Mouse (Mus musculus): ENCODE data around the gene Pik3r1.

Gene Pik3r1

GRCm38 (mm10) chr13:101678984-101679383, 89.0 kb downstream of the Pik3r1 start:
- DNase-seq (ENCODE audit: low spot score) = no peak

DNA sequence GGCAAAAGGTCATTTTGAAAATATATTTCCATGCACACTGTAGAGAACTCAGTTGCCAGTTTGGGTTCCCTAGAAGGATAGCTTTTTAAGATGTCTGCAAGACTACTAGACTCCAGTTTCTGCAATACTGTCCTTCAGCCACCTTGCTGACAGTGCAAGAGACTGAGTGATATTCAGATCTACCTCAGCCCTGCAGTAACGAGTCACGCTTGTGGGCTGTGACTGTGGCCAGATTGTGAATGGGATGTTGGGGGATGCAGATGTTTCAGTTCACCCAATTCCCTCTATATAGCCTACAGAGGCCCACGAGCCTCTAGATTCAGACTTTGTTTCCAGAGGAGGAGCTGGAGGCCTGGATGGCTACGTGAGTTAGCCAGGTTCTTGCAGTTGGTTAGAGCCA, 90.0 kb downstream of the Pik3r1 start:
- no peak for DNase-seq (ENCODE audit: low spot score)

- DNase-seq (ENCODE audit: low spot score) = no peak
These were observed 94.1 kb downstream of the Pik3r1 start for GRCm38 (mm10) chr13:101673876-101674275.

DNA sequence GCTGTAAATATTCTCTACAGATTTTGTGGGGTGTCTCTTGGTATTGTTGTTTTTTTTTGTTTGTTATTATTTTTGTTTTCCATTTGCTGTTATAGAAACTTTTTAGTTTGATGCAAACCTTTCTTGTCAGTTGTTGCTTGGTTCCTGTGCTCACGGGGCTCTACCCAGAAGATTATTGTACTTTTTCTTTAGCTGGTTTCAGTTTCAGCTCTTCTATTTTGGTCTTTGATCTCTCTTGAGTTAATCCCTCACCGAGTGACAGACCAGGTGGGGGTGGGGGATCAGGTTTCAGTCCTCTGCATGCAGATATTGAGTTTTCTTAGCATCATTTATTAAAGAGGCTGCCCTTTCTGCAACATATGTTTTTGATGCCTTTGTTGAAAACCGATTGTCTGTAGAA, 99.2 kb downstream of the Pik3r1 start:
- no peak for DNase-seq (ENCODE audit: low spot score)

- no peak for DNase-seq (ENCODE audit: low spot score)
These were observed 104.0 kb downstream of the Pik3r1 start for GRCm38 (mm10) chr13:101664010-101664409.

DNA sequence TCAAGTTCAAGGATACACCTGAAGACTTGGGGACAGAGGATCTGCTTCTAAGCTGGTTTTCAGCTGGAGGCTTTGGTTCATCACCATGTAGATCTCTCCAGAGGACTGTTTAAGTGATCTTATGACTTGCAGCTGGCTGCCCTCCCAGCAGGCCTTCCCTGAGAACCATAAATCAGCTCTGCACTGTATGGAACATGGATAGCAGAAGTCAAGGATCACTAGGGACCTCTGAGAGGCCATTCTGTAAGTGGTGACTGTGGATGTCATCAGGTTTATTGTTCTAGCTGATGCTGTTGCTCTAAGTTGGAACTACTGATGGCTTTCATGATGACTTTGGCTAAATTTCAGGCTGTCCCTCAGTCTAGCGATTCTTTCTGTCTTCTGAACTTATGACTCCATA, 105.1 kb downstream of the Pik3r1 start:
- DNase-seq (ENCODE audit: low spot score) = no peak

DNA sequence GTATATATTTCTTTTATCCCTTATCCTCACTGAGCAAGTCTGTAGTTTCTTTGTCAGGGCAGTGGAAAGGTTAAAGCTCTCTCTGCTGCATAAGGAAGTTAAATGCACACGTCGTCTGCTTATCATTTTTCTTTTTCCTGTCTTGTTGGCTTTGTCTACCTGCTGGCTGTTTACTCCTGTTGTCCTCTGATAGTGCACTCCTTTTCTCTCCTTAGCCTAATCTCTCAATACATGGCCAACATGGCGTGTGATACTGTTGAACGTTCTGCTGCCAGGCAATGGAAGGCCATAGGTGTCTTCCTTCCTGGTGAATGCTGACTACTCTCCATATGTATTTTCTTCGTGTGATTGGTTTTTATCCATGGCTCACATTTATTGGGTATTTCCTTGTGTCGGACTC, 106.5 kb downstream of the Pik3r1 start:
- DNase-seq (ENCODE audit: low spot score) = no peak

DNA sequence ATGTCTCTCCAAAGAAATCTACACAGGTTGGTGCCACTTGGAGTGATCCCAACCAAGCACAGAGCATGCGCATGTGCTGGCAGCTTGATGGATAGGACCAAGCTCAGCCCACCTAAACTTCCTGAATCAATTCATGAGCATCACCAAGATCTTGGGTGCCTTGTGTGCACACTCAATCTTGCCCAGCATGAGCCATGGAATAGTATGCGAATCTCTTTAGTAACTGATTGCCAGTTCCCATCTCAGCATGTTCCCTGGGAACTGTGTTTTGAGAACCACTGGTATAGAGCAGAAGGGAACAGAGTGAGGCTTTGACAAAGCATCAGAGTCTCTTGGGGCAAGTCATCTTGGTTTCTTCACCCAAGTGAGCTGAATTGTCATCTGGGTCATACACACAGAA, 107.8 kb downstream of the Pik3r1 start:
- no peak for DNase-seq (ENCODE audit: low spot score)

- no peak for DNase-seq (ENCODE audit: low spot score)
These were observed 115.9 kb downstream of the Pik3r1 start for GRCm38 (mm10) chr13:101652131-101652530.

DNA sequence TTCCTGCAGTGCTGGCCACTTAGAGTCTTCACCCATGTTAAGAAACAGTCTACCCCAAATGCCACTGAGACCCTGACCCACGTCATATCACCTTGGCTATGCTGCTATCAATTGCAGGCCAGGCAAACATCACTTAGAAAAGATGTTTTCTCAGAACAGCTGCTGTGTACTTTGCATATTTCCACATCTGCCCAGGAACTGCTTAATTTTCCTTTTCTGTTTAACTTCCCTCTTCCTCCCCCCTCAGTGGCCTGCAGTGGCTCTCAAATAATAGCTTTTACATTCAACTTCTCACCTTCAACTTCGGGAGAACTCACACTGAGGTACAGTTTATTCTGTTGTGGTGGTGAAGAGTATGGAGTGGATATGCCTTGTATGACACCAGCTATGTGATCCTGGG, 126.4 kb downstream of the Pik3r1 start:
- DNase-seq (ENCODE audit: low spot score) = no peak

GRCm38 (mm10) chr13:101635837-101636236, 132.2 kb downstream of the Pik3r1 start:
- DNase-seq (ENCODE audit: low spot score) = no peak

DNA sequence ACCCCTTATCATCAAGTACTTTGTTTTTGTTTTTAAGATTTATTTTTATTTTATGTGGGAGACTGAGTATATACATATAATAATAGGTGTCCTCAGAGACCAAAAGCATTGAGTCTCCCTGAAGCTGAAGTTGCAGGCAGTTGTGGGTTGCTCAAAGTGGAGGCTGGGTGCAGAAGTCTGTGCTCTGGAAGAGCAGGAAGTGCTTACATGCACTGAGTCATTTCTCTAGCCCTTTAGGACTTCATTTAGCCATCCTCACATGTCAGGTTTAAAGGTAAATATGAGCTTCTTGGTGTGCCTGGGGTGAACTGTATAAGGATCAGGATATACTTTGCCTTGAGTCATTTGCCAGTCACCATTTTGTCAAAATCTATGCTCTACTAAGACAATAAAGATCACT, 133.6 kb downstream of the Pik3r1 start:
- DNase-seq (ENCODE audit: low spot score) = no peak

DNA sequence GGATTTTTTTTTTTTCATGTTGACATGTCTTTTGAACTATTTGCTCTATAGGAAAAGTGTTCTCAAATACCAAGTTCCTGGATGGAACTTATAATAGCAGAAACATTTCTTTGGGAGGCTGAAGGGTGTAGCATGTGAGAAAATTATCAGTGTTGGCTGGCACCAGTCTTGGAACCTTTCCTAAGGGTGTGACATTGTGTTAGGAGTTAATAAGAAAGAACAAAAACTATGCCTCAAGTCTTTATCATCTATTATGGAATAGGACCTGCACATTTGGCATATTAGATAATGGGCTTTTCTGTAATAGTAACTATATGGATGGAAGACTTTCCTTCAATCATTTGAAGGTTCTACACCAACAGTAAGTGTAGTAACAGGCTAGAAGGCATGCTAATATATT, 134.4 kb downstream of the Pik3r1 start:
- DNase-seq (ENCODE audit: low spot score) = no peak

- no peak for DNase-seq (ENCODE audit: low spot score)
These were observed 135.2 kb downstream of the Pik3r1 start for GRCm38 (mm10) chr13:101632771-101633170.

- peak; percentile 16 for DNase-seq (ENCODE audit: low spot score)
These were observed 136.5 kb downstream of the Pik3r1 start for GRCm38 (mm10) chr13:101631561-101631960.

Data from embryo, embryonic 10 days (tissue).